Mouse (Mus musculus) cerebellum, adult 9-11 months (tissue): ENCODE measurements around the gene Zfp952.
"Not testable (repeated sequence)": the region's sequence is repeated elsewhere in the genome, so short reads cannot be mapped to it uniquely, and the experiment has no call there.

ENCODE experiments used
- DNase-seq: peaks from one replicate; pipeline ENCODE4 v3.0.0; 2022

The Zfp952 gene

GRCm38 (mm10) chr17:32992699-32993474, at the start of gene Zfp952:
TSS of gene Zfp952 (plus strand) at chr17:32993129.
- peak; percentile 83 for DNase-seq

DNA sequence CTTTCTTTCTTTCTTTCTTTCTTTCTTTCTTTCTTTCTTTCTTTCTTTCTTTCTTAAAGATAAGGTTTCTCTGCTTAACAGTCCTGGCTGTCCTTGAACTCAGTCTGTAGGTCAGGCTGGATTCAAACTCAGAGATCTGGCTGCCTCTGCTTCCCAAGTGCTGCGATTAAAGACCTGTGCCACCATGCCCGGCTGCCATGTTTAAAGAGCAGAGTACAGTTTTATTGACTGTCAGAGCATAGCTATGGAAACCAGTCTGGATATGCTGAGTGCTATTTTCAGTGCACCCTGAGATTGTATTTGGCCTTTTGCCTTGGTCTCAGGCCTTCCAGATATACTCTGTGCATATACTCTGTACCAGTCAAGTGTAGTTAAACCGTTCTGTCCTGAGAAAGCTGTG, 49.3 kb upstream of the Zfp952 start:
- DNase-seq: no peak

GRCm38 (mm10) chr17:32944402-32945035, 48.4 kb upstream of the Zfp952 start:
- no peak for DNase-seq

DNA sequence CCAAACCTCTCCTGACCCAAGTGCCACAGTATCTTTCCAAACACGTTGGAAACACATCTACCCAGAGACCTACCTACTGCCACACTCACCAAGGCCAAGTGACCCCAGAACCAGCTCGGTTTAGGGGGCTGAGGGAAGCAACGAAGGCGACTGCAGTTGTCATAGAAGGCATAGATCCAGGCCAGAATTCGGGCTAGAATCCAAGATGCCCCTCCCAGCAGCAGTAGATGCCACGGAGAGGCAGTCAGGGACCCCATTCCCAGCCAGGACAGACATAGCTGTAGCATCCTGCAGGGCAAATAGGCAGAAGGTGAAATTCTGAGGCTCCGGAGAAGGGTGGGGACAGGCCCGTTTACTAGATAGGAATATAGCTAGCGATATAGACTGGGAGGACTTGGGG, 46.2 kb upstream of the Zfp952 start:
- DNase-seq: no peak

GRCm38 (mm10) chr17:32947215-32947914, 45.6 kb upstream of the Zfp952 start, which contains the start of gene Cyp4f13:
TSS of gene Cyp4f13 (minus strand) at chr17:32947402.
- DNase-seq: peak; percentile 91

DNA sequence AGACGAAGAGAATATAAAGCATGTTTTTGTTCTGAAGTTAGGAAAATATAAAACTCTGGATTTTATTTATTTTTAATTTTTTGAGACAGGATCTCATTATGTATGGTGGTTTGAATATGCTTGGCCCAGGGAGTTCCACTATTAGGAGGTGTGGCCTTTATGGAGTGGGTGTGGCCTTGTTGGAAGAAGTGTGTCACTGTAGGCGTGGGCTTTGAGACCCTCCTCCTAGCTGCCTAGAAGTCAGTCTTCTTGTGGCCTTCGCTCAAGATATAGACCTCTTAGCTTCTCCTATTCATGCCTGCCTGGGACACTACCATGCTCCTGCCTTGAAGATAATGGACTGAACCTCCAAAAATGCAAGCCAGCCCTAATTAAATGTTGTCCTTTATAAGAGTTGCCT, 42.8 kb upstream of the Zfp952 start:
- DNase-seq: no peak

DNA sequence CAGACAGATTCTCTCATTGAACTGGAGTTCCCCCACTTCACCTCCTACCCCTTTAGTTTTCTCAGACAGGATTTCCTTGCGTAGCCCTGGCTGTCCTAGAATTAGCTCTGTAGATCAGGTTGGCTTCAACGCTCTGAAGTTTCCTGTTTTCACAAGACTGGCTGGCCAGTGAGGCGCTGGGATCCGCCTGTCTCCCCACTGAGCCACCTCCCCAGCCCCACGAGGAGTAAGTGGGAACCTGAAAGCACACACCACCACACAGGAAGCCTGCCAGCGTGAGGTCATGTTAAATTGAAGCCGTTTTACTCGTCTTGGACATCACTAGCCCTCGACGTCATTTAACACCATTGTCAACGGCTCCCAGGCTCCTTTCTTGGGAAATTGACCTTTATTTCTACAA, 41.9 kb upstream of the Zfp952 start:
- DNase-seq: no peak

DNA sequence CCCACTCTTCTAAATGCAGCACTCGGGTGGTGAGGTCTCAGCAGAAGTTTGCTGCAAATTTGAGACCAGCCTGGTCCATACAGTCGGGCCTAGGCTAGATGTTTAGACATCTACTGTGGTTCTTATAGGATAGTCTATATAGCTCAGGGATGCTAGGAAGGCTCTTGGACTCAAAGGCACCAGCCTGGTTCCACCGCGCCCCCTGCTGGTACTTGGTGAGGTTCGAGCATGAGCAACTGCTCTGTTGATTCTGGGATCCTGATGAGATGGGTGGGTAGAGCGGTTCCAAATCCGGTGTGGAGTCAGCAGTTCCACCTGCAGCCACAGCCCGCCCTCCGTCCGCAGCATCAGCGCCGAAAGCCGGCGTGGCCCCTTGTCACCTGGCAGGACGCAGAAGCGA, 41.5 kb upstream of the Zfp952 start:
- peak; percentile 83 for DNase-seq

GRCm38 (mm10) chr17:32965253-32965622, 27.7 kb upstream of the Zfp952 start:
- no peak for DNase-seq

- peak; percentile 90 for DNase-seq
Measured at GRCm38 (mm10) chr17:32965623-32966290, 27.2 kb upstream of the Zfp952 start, which contains the start of gene Zfp472. TSS of gene Zfp472 (plus strand) at chr17:32965814.

GRCm38 (mm10) chr17:32981361-32981760, 11.6 kb upstream of the Zfp952 start:
- DNase-seq: no peak

GRCm38 (mm10) chr17:32986301-32986700, 6.6 kb upstream of the Zfp952 start:
- DNase-seq: no peak

- DNase-seq: peak; percentile 18
Measured at GRCm38 (mm10) chr17:32991965-32992698, 797 bp upstream of the Zfp952 start.

GRCm38 (mm10) chr17:32998492-32998891, 5.6 kb downstream of the Zfp952 start:
- no peak for DNase-seq

GRCm38 (mm10) chr17:33008337-33008736, 15.4 kb downstream of the Zfp952 start:
- DNase-seq: no peak

DNA sequence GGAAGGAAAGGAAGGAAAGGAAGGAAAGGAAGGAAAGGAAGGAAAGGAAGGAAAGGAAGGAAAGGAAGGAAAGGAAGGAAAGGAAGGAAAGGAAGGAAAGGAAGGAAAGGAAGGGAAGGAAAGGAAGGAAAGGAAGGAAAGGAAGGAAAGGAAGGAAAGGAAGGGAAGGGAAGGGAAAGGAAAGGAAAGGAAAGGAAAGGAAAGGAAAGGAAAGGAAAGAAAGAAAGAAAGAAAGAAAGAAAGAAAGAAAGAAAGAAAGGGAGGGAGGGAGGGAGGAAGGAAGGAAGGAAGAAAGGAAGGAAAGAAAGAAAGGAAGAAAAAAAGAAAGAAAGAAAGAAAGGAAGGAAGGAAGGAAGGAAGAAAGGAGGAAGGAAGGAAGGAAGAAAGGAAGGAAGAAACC, 27.5 kb downstream of the Zfp952 start:
- not testable (repeated sequence) for DNase-seq

DNA sequence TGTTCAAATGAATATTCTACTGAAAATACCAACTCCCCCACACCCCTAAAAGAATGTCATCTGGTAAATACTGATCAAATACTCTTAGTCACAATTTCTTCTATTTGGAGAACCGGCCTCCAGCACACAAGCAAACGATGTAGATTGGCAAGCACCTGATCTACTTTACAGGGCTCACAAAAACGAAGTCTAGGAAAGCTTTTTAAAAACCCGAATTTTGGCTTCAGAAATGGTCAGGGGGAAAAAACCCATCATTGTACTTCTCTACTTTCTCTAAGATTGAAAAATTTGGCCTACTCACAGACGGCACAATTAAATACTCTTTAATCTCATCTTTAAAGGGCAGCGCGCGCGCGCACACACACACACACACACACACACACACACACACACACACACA, 39.4 kb downstream of the Zfp952 start:
- no peak for DNase-seq

DNA sequence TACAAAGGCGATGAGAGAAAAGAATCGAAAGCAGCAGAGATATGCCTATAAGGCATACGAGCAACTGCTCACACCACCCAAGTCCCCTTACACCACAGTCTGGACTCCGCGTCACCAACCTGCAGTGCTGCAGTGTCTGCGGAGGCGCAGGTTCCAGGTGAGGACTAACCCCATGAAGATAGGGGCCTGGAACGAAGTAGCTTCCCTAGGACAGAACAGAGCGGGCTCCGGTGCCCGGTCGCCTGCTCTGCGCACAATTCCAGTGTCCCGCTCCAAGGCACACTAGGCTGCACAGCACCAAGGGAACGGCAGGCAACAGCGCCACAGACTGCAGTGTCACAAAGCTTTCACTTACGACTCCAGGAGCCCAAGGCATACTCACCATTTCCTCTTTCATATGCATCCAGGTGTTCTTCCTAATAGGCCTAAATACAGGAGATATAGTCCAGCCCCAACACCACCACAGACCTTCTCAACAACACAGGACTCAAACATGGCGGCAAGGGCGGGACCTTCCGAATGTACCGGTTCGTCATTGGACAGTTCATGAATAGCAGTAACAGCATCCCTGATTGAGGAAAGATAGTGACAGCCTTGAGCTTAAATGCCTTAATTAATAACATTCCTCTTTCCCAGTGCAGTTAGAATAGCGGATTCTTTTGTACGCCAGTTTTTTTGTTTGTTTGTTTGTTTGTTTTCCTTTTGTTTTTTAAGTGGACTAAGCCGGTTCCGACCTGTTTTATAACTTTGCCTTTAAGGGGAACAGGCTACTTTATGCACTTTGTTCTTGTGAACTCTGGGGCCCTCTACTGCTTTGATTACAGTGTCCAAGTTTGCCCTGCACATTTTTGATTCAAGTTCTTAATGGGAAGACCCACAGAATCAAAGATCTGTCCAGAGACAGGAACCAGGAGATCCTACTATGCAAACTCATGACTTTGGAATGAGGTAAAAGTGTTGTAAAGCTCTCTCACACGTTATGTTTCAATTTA, 40.3 kb downstream of the Zfp952 start, which contains the start of gene Zfp763:
Gene Zfp763 (minus strand): TSS at position 503 of the 992 bp plus-strand sequence.
- DNase-seq: peak; percentile 78
